Comparison of ENCODE assay signal across 8 mouse cellular contexts in genomic region chr7:45718331-45718730, GRCm38 (mm10). TPM values are rescaled to one million over a fixed set of nuclear protein-coding genes. Genes with fewer than 3 reads are reported as not detected.
DNase-seq lines count a peak whose midpoint lies in the region; ATAC-seq and TF ChIP-seq lines count a peak whose summit lies in the region.

No protein-coding gene starts in this region.

- peak overlapping the region; percentile 98 for H3K27ac ChIP-seq in left cerebral cortex, adult 2 months
- peak overlapping the region; percentile 70 for H3K27ac ChIP-seq in embryonic facial prominence, embryonic 11.5 days (replicated peaks; ENCODE audit: low read depth, low read length)
- H3K27ac ChIP-seq in midbrain, postnatal 0 days (ENCODE audit: low read depth, low read length), result peak overlapping the region; percentile 85

- ATAC-seq in embryonic facial prominence, embryonic 11.5 days (replicated peaks; ENCODE audit: insufficient number of reproducible peaks, low FRiP score, low TSS enrichment, low read depth), result no peak
- peak; percentile 1 for ATAC-seq in inflammation-experienced regulatory T-cells, adult 6 months
- ATAC-seq in midbrain, postnatal 0 days (ENCODE audit: low FRiP score), result no peak
- ATAC-seq in CD4-positive, CD25-positive, alpha-beta regulatory T cell, adult 4 months, result no peak

- peak overlapping the region; percentile 64 for H3K4me2 ChIP-seq in embryonic facial prominence, embryonic 11.5 days (ENCODE audit: low read depth, low read length)
- H3K4me2 ChIP-seq in midbrain, postnatal 0 days (ENCODE audit: low read depth, low read length, poor library complexity, severe bottlenecking), result peak overlapping the region; percentile 62

- no peak for TF ChIP-seq CTCF in left cerebral cortex, adult 2 months (IDR thresholded peaks at IDR 0.05)
- no peak for TF ChIP-seq CTCF in midbrain, postnatal 0 days (IDR thresholded peaks at IDR 0.05)

- peak overlapping the region; percentile 67 for H3K4me3 ChIP-seq in left cerebral cortex, adult 2 months
- peak overlapping the region; percentile 87 for H3K4me3 ChIP-seq in embryonic facial prominence, embryonic 11.5 days (ENCODE audit: low read depth, low read length)
- H3K4me3 ChIP-seq in midbrain, postnatal 0 days (ENCODE audit: low read depth, low read length), result peak overlapping the region; percentile 58

- intact Hi-C loops in left cerebral cortex, adult 2 months (cut with DNase I), result no loop called here

- H3K9ac ChIP-seq in embryonic facial prominence, embryonic 11.5 days (replicated peaks; ENCODE audit: low read length), result peak overlapping the region; percentile 95
- H3K9ac ChIP-seq in midbrain, postnatal 0 days (replicated peaks; ENCODE audit: low read length, poor library complexity, severe bottlenecking), result peak overlapping the region; percentile 89

- WGBS in embryonic facial prominence, embryonic 11.5 days, result under 1% methylated on average over 20 of the region's 20 CpGs
- under 1% methylated on average over 20 of the region's 20 CpGs for WGBS in midbrain, postnatal 0 days

- peaks cover 19% of the 10 kb centered on the region for H3K36me3 ChIP-seq in embryonic facial prominence, embryonic 11.5 days (replicated peaks; ENCODE audit: control insufficient read depth, insufficient read depth, low read depth, low read length)
- peaks cover 25% of the 10 kb centered on the region for H3K36me3 ChIP-seq in midbrain, postnatal 0 days (ENCODE audit: insufficient read depth, low read length)

- no peak for DNase-seq in left cerebral cortex, adult 2 months (ENCODE audit: extremely low spot score in 1 of 2, low spot score in 2 of 2)
- no peak for DNase-seq in left cerebral cortex, adult 8-10 months (ENCODE audit: low spot score in 2 of 2)
- no peak for DNase-seq in embryonic facial prominence, embryonic 11.5 days (ENCODE audit: low spot score)
- no peak for DNase-seq in midbrain, postnatal 0 days (ENCODE audit: low spot score)
- no peak for DNase-seq in retina, embryonic 14.5 days (ENCODE audit: low spot score)
- DNase-seq in cerebellum, adult 11-12 months, result no peak

- peaks cover 10% of the 10 kb centered on the region for H3K4me1 ChIP-seq in embryonic facial prominence, embryonic 11.5 days (ENCODE audit: control insufficient read depth, insufficient read depth, low read length)
- peaks cover 9% of the 10 kb centered on the region for H3K4me1 ChIP-seq in midbrain, postnatal 0 days (ENCODE audit: insufficient read depth, low read length)

- H3K9me3 ChIP-seq in embryonic facial prominence, embryonic 11.5 days (replicated peaks; ENCODE audit: control insufficient read depth, low read length), result no peaks in the 10 kb centered on the region
- H3K9me3 ChIP-seq in midbrain, postnatal 0 days (ENCODE audit: low read length), result no peaks in the 10 kb centered on the region

- no peaks in the 10 kb centered on the region for H3K27me3 ChIP-seq in embryonic facial prominence, embryonic 11.5 days (ENCODE audit: control insufficient read depth, insufficient read depth, low read length)
- no peaks in the 10 kb centered on the region for H3K27me3 ChIP-seq in midbrain, postnatal 0 days (ENCODE audit: insufficient read depth, low read length)

RNA-seq across cellular contexts. Expression of gene Sphk2, which starts 0.5 kb away (rescaled TPM):
- total RNA-seq in left cerebral cortex, adult 2 months (2021), result 10 to 100 TPM; 30.8 to 34.4 TPM
- 10 to 100 TPM; 24.9 to 27.4 (median 25.3) TPM for total RNA-seq in left cerebral cortex, adult 8-10 months (2022)
- polyA plus RNA-seq in embryonic facial prominence, embryonic 11.5 days (2014; fragmentation: Nextera tagmentation; extraction: Ambion mirVana), result 14.9 and 17.3 TPM in 2 replicates
- polyA plus RNA-seq in inflammation-experienced regulatory T-cells, adult 6 months (2017; shearing (Covaris generic)), result 10 to 100 TPM; 12.1 to 17.3 (median 15.5) TPM
- total RNA-seq in midbrain, postnatal 0 days (2014; rRNA removed), result 22.4 and 23.5 TPM in 2 replicates
- polyA plus RNA-seq in midbrain, postnatal 0 days (2015; fragmentation: Nextera tagmentation; extraction: Ambion mirVana), result 15.8 and 18.1 TPM in 2 replicates
- polyA plus RNA-seq in CD4-positive, CD25-positive, alpha-beta regulatory T cell, adult 4 months (2017; shearing (Covaris generic)), result 10 to 100 TPM; 15.2 to 21.1 TPM

RNA-seq across cellular contexts. Expression of gene Fam83e, which starts 2.7 kb away (rescaled TPM):
- total RNA-seq in left cerebral cortex, adult 2 months (2021), result under 1 TPM; 0.37 to 0.41 TPM
- under 1 TPM in 1 of 4 experiments, not detected in 3; 0.14 TPM for total RNA-seq in left cerebral cortex, adult 8-10 months (2022)
- polyA plus RNA-seq in embryonic facial prominence, embryonic 11.5 days (2014; fragmentation: Nextera tagmentation; extraction: Ambion mirVana), result 0.21 and 0.35 TPM in 2 replicates
- under 1 TPM in 2 of 3 experiments, not detected in 1; 0.63 to 0.80 TPM for polyA plus RNA-seq in inflammation-experienced regulatory T-cells, adult 6 months (2017; shearing (Covaris generic))
- 0.14 TPM in 1 of 2 replicates, not detected in the other for total RNA-seq in midbrain, postnatal 0 days (2014; rRNA removed)
- polyA plus RNA-seq in midbrain, postnatal 0 days (2015; fragmentation: Nextera tagmentation; extraction: Ambion mirVana), result 0.16 and 0.25 TPM in 2 replicates
- polyA plus RNA-seq in CD4-positive, CD25-positive, alpha-beta regulatory T cell, adult 4 months (2017; shearing (Covaris generic)), result not detected

RNA-seq across cellular contexts. Expression of gene Rpl18, which starts 3.1 kb away (rescaled TPM):
- total RNA-seq in left cerebral cortex, adult 2 months (2021), result 100 to 1,000 TPM; 318 to 325 TPM
- total RNA-seq in left cerebral cortex, adult 8-10 months (2022), result 100 to 1,000 TPM; 340 to 384 (median 357) TPM
- polyA plus RNA-seq in embryonic facial prominence, embryonic 11.5 days (2014; fragmentation: Nextera tagmentation; extraction: Ambion mirVana), result 1,026 and 1,114 TPM in 2 replicates
- polyA plus RNA-seq in inflammation-experienced regulatory T-cells, adult 6 months (2017; shearing (Covaris generic)), result 1,000 to 10,000 TPM; 1,609 to 2,946 (median 2,383) TPM
- total RNA-seq in midbrain, postnatal 0 days (2014; rRNA removed), result 801 and 989 TPM in 2 replicates
- 473 and 492 TPM in 2 replicates for polyA plus RNA-seq in midbrain, postnatal 0 days (2015; fragmentation: Nextera tagmentation; extraction: Ambion mirVana)
- 1,000 to 10,000 TPM; 2,369 to 2,427 TPM for polyA plus RNA-seq in CD4-positive, CD25-positive, alpha-beta regulatory T cell, adult 4 months (2017; shearing (Covaris generic))

RNA-seq across cellular contexts. Expression of gene Spaca4, which starts 7.3 kb away (rescaled TPM):
- not detected for total RNA-seq in left cerebral cortex, adult 2 months (2021)
- not detected for total RNA-seq in left cerebral cortex, adult 8-10 months (2022)
- polyA plus RNA-seq in embryonic facial prominence, embryonic 11.5 days (2014; fragmentation: Nextera tagmentation; extraction: Ambion mirVana), result not detected in 2 replicates
- polyA plus RNA-seq in inflammation-experienced regulatory T-cells, adult 6 months (2017; shearing (Covaris generic)), result not detected
- total RNA-seq in midbrain, postnatal 0 days (2014; rRNA removed), result not detected in 2 replicates
- polyA plus RNA-seq in midbrain, postnatal 0 days (2015; fragmentation: Nextera tagmentation; extraction: Ambion mirVana), result not detected in 2 replicates
- polyA plus RNA-seq in CD4-positive, CD25-positive, alpha-beta regulatory T cell, adult 4 months (2017; shearing (Covaris generic)), result not detected

RNA-seq across cellular contexts. Expression of gene Dbp, which starts 13.4 kb away (rescaled TPM):
- 100 to 1,000 TPM in 1 of 2 experiments, 10 to 100 TPM in 1; 60.3 to 104 TPM for total RNA-seq in left cerebral cortex, adult 2 months (2021)
- total RNA-seq in left cerebral cortex, adult 8-10 months (2022), result 100 to 1,000 TPM; 164 to 236 (median 186) TPM
- 4.9 and 5.6 TPM in 2 replicates for polyA plus RNA-seq in embryonic facial prominence, embryonic 11.5 days (2014; fragmentation: Nextera tagmentation; extraction: Ambion mirVana)
- polyA plus RNA-seq in inflammation-experienced regulatory T-cells, adult 6 months (2017; shearing (Covaris generic)), result 1 to 10 TPM; 3.1 to 8.6 (median 6.5) TPM
- 8.4 and 9.6 TPM in 2 replicates for total RNA-seq in midbrain, postnatal 0 days (2014; rRNA removed)
- 4.6 and 4.8 TPM in 2 replicates for polyA plus RNA-seq in midbrain, postnatal 0 days (2015; fragmentation: Nextera tagmentation; extraction: Ambion mirVana)
- polyA plus RNA-seq in CD4-positive, CD25-positive, alpha-beta regulatory T cell, adult 4 months (2017; shearing (Covaris generic)), result 1 to 10 TPM; 7.4 to 8.8 TPM
